Mouse (Mus musculus) E14TG2a.4 (cell line): ENCODE results near the gene Hoxc4.

Experiments
- CTCF ChIP-seq: conservative IDR thresholded peaks from 2 replicates; pipeline ENCODE4 v1.5.1; 2014; ENCODE audit warnings: low read length
- NANOG ChIP-seq: IDR thresholded peaks from 2 replicates; pipeline ENCODE4 v1.6.1; 2014; ENCODE audit warnings: borderline replicate concordance, low read length, mixed read lengths
- POU5F1 ChIP-seq: IDR thresholded peaks from 2 replicates; pipeline ENCODE4 v1.6.1; 2014; ENCODE audit warnings: low read length, borderline replicate concordance

DNA sequence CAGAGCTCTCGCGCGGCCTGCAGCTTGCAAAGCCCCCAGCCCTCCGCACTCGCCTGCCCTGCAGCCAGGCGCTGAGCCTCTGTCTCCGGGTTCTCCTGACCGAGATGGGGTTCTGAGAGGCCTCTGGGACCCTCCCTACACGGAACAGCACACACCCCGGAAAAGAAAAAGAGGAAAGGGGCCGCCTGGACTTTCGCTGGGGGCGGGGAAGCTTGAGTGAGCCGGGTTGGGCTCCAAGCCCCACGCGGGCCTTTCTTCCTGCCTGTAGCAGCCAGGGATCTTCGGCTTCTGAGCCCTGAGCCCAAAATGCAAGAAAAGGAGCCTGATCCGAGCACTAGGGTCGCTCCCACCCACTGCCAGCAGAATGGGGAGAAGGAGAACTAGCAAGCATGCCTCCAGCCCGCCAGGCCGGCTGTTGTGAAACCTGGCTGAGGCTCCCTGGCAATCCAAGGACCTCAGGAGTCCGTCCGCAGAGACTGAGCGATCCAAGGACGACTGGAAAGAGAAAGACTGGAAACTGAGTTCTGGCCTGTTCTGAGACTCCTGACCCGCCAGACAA lies 6.7 kb upstream of the Hoxc4 start:
- TF ChIP-seq CTCF (no peak), POU5F1 (no peak), NANOG (no peak)
